Mouse (Mus musculus): ENCODE measurements at regions not wholly inside any gene's neighbourhood (a gene's known extent, or its start where the extent isn't known, plus 50 kb on each side); places are given as distances from the start of the nearest gene placed in this dataset.

- in situ Hi-C loops (cut with MboI, MseI), result no loop called here
These were observed 338.9 kb upstream of the Ptbp2 start for GRCm38 (mm10) chr3:120123155-120123554.

- in situ Hi-C loops (cut with MboI, MseI), result loop anchor here in 1 of 2 experiments (5.0 kb wide), 1 partner anchor 49 kb away; no protein-coding TSS in a partner anchor
These were observed 299.1 kb upstream of the Ptbp2 start for GRCm38 (mm10) chr3:120083171-120083932.

DNA sequence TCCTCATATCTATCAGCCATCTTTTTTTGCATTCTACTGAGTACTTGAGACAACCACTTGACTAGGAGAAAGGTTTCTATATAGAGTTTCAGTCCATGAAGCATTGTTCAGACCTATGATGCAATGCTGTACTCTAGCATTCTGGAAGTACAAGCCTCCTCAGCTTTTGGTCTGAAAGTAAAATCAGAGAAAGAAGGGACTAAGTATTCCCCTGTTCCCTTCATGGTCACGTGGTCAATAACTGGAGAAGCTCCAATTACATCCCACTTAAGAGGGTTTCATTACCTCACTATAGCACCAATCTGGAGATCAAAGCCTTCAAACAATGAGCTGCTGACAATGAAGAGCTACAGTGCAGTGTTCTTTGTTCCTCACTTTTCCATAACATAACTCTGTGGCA, 289.3 kb upstream of the Ptbp2 start:
- in situ Hi-C loops (cut with MboI, MseI), result loop anchor here in 1 of 2 experiments (10.0 kb wide), 1 partner anchor 1279 kb away; no protein-coding TSS in a partner anchor

DNA sequence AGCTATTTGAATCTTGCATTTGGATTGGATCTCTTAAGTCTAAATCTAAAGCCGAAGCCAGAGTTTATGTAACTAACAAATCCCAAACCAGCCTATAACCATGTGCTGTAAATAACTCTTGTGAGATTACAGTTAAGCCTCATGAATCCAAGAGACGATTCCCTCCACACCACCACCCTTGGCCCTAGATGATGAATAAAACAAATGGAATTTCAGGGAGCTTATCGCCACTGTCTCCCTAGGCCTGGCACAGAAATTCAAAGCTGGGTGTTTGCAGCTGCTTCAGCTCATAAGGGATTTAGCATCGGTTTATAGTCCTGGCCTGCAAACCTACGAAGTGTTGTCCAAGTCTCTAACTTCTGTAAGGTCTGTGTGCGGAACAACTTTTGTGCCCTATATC, 281.4 kb upstream of the Ptbp2 start:
- in situ Hi-C loops (cut with MboI, MseI), result no loop called here

GRCm38 (mm10) chr3:120064854-120065480, 280.7 kb upstream of the Ptbp2 start:
- in situ Hi-C loops (cut with MboI, MseI), result no loop called here

GRCm38 (mm10) chr3:120062264-120062663, 278.0 kb upstream of the Ptbp2 start:
- in situ Hi-C loops (cut with MboI, MseI), result no loop called here

- in situ Hi-C loops (cut with MboI, MseI), result no loop called here
These were observed 275.7 kb upstream of the Ptbp2 start for GRCm38 (mm10) chr3:120059959-120060358.

GRCm38 (mm10) chr3:120055216-120056154, 271.2 kb upstream of the Ptbp2 start:
- in situ Hi-C loops (cut with MboI, MseI), result no loop called here

- in situ Hi-C loops (cut with MboI, MseI), result no loop called here
These were observed 263.0 kb upstream of the Ptbp2 start for GRCm38 (mm10) chr3:120047238-120047637.

DNA sequence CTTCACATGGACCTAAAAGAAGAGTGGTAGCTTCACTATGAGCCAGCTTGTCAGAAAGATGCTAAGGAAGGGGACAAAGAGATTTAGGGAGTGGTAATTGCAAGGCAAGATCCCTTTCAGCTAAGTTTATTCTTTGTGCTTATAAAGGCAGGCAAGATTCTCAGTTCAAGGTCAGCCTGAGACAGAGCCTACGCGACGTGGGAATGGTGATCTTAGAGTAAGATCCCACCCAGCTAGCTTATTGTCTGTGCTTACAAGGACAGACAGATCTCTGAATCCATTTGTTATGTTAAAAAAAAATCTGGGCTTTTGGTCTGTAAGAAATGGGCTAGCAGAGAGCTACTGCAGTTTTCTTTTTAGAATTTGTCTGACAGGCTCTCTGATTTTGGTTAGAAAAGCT, 253.3 kb upstream of the Ptbp2 start:
- in situ Hi-C loops (cut with MboI, MseI), result no loop called here

DNA sequence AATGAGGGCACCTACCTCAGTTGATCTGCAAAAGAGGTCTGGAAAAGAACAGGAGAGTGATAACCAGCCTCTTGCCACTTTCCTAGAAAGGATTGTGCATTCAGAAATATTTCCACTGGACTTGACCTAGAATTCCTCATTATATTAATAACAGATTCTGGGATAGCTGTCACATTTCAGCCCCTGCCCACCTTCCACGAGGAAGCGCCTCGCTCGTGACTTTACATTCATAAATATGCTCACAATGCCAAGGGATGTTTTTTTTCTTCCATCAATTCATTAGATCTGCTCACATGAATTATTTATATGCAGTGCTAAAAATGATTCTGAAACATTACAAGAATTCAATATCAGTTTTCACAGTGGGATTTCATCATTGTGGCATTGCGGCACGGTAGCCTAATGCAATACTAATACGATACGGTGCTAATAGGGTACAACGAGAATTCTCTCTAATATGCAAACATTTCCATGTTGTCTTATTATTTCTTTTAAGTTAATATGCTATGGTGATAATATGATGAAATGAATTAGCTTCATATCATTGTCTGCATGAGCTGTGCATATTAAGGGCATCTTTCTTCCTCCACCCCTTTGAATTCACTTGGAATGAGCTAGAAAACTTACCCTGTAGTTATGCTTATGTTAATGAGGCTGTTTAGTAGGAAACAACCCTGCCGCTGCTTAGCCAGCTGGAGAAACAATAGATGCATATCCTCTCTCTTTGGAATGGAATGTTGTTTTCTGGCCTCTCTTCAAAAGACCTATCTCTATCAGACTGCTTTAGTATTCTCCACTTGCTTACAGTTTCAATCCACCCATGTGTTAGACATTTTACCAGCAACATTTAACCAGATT, 235.8 kb upstream of the Ptbp2 start:
- in situ Hi-C loops (cut with MboI, MseI), result no loop called here

- in situ Hi-C loops (cut with MboI, MseI), result no loop called here
These were observed 231.1 kb upstream of the Ptbp2 start for GRCm38 (mm10) chr3:120015376-120015775.

GRCm38 (mm10) chr3:120011861-120012260, 227.6 kb upstream of the Ptbp2 start:
- in situ Hi-C loops (cut with MboI, MseI), result no loop called here

DNA sequence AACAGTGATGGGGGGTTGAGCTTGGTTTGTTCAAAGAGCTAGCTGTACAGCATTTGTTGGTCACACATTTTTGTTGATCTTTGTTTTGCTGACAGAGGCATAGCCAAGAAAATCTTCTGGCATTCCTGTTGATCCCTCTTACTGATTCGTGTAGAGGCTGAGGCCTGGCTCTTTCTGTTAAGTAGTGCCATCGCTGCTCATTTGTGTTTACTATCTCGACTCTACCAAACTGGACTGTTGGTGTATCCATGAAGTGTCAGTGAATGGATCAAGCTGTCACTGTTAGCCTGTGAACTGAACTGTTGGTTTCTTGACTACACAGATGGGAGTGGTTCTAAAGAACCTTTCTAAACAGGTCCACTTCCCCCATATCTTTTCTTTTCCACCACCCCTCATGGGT, 223.8 kb upstream of the Ptbp2 start:
- in situ Hi-C loops (cut with MboI, MseI), result no loop called here

GRCm38 (mm10) chr3:120004588-120004987, 220.3 kb upstream of the Ptbp2 start:
- in situ Hi-C loops (cut with MboI, MseI), result no loop called here

GRCm38 (mm10) chr3:120000281-120000680, 216.0 kb upstream of the Ptbp2 start:
- in situ Hi-C loops (cut with MboI, MseI), result no loop called here

- in situ Hi-C loops (cut with MboI, MseI), result loop anchor here in 1 of 2 experiments (10.0 kb wide), 1 partner anchor 352 kb away; no protein-coding TSS in a partner anchor
These were observed 212.2 kb upstream of the Ptbp2 start for GRCm38 (mm10) chr3:119996258-119996988.

DNA sequence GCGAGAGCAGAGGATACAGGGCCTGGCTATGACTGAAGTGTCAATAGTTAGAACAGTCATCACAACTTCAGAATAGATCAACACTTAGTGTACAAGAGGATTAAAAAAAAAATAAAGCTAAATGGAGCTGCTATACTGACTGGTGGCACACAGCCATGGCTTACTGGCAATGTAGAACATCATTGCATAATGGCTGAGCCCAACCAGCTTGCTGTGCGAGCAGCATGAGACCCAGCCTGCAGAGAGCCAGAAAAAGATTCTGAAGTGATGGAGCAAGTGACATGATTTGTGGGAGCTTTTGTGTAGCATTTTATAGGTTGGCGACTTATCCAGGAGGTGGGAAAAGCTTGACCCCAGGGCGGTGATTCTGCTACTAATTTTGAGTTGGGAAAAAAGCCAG, 211.5 kb upstream of the Ptbp2 start:
- in situ Hi-C loops (cut with MboI, MseI), result loop anchor here in 1 of 2 experiments (10.0 kb wide), 1 partner anchor 351 kb away; no protein-coding TSS in a partner anchor

- in situ Hi-C loops (cut with MboI, MseI), result no loop called here
These were observed 203.1 kb upstream of the Ptbp2 start for GRCm38 (mm10) chr3:119987245-119987852.

DNA sequence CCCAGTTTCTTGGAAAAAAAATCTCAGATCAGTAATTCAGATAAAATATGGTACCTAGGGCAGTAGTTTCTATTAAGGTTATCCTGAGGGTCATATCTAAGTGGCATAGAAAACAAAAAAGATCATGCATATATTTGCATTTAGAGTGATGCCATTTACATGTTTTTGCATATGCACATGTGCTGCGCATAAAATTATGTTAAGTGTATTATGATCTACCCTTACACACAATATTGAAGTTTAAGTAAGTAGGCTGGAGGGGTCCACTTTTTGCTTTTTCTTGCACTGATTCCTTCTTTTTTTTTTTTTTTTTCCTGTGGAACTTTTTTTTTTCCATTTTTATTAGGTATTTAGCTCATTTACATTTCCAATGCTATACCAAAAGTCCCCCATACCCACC, 193.1 kb upstream of the Ptbp2 start:
- in situ Hi-C loops (cut with MboI, MseI), result no loop called here
